Mouse (Mus musculus) bone marrow macrophage, adult 2 months (primary cell): Measurements from ENCODE around the gene Nsun7. TPM values are rescaled to one million over a fixed set of nuclear protein-coding genes. Genes with fewer than 3 reads are reported as not detected.
"Not testable (repeated sequence)": the region's sequence is repeated elsewhere in the genome, so short reads cannot be mapped to it uniquely, and the experiment has no call there.

ENCODE experiments used
- H3K27ac ChIP-seq: 2 replicates; pipeline ENCODE4 v1.5.1; 2012; ENCODE audit warnings: low read depth, low read length; ENCODE audit not compliant: insufficient read depth
- H3K4me1 ChIP-seq: 2 replicates; pipeline ENCODE4 v1.6.1; 2012; ENCODE audit warnings: low read length; ENCODE audit not compliant: control insufficient read depth, insufficient read depth
- H3K4me3 ChIP-seq: 2 replicates; pipeline ENCODE4 v1.5.1; 2012; ENCODE audit warnings: mild to moderate bottlenecking, low read length, moderate library complexity; ENCODE audit not compliant: insufficient read depth
- CTCF ChIP-seq: IDR thresholded peaks from 2 replicates; pipeline ENCODE4 v1.5.1; 2012; ENCODE audit warnings: low read depth, mild to moderate bottlenecking, low read length, moderate library complexity
- POLR2A ChIP-seq: IDR thresholded peaks from 2 replicates; pipeline ENCODE4 v1.6.1; 2012; ENCODE audit warnings: mild to moderate bottlenecking, low read depth, low read length, borderline replicate concordance
- polyA plus RNA-seq: library from polyadenylated mRNA; stranded (reverse); fragments of >200 nt; gene quantifications from 2 replicates; pipeline ENCODE4 v1.2.4, GENCODE M21; 2012; ENCODE audit not compliant: missing spikeins, insufficient read depth, insufficient read length

Gene Nsun7
- polyA plus RNA-seq, 1 experiment: not detected

DNA sequence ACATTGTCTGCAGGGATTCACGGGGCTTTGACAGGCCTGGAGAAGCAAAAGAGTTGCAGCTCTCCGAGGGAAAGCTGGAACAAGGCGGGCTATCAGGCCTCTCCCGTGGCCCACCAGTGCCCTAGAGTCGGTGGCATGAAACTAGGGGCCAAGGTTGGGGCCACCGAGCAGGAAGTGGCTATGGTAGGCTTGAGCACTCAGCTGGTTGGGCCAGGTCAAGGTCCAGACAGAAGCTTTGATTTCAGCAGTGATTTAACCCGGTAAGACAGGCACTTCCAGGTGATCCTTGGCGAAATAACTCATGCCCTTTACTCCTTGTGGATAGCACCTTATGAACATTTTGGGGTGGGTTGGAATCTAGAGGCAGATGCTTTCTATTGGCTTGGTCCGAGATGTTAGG lies 16.2 kb upstream of the Nsun7 start:
- Histone ChIP-seq H3K4me3 (no peak overlapping the region), H3K27ac (no peak overlapping the region), H3K4me1 (peaks cover 6% of the 10 kb centered on the region)
- no peak for TF ChIP-seq CTCF
- TF ChIP-seq POLR2A: no peak

DNA sequence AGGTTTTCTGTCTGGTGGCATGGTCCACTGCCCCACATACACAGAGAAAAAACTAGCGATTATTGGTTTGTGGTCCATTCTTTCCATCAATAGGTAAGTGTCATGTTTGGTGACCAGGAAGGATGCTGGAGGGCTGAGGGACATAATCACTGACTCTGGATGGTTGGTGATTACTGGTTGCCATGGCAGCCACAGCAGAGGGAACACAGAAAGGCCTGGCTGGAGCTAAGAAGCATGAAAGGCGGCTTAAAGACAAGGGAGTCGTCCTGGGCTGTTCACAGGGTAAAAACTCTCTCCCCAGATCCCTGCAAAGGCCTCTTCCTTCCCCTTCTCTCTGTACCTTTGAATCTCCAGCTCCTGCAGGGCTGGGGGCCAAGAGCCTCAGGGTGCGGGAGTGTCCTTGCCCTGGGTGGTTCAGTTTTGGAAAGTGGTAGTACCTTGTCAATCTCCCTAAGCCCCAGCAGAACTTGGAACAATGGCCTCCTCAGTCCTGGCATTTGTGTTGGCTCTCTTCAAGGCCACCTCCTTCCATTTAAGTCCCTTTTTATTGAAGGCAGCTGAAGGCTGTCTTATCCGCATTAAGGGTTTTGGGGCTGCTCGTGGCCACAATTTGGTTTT lies 15.5 kb upstream of the Nsun7 start:
- no peak for TF ChIP-seq CTCF
- TF ChIP-seq POLR2A: no peak
- Histone ChIP-seq H3K4me3 (no peak overlapping the region), H3K27ac (no peak overlapping the region), H3K4me1 (peaks cover 6% of the 10 kb centered on the region)

DNA sequence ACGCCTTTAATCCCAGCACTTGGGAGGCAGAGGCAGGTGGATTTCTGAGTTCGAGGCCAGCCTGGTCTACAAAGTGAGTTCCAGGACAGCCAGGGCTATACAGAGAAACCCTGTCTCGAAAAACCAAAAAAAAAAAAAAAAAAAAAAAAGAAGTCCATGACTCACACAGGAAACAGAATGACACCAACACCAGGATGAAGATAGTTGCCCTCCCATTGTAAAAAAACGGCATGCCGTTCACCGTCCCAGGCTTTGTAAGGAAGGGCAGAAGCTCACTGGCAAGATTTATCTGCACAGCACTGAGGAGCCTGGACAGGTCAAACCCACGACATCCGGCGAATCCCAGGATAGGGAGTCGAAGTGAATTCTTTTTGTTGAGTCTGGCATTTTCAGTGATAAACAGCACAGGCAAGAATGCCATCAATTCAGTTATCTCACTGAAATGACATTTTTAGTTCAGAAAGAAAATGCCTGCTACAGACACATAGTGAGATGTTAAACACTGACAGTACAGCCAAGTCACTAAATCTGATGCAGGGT lies 13.7 kb upstream of the Nsun7 start:
- peaks cover 6% of the 10 kb centered on the region for H3K4me1 ChIP-seq
- H3K4me3 ChIP-seq: 0 out of 2 replicates have a peak overlapping the region, but pooled peaks have one; percentile 6
- no peak for TF ChIP-seq POLR2A
- TF ChIP-seq CTCF: no peak
- peak overlapping the region; percentile 3; the same call in 1 of the 2 replicates for H3K27ac ChIP-seq

DNA sequence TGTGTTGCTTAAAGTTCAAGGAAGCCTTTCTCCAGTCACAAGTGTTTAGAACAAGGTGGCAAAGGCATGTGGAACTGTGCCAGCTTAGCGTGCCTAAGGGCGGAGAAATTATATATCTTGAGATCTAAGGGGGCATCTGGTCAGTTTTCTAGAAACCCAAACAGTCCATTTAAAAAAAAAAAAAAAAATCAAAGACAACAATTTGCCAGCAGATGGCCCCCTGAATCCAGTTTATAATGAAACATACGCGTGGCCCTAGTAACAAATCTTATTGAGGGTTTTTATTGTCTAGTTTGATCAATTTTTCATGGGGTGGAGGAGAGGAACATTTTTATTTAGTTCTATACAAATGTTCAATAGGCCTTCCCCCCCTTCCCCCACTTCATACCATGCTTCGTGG lies 6.5 kb upstream of the Nsun7 start:
- TF ChIP-seq CTCF: no peak
- no peak overlapping the region for H3K27ac ChIP-seq
- H3K4me3 ChIP-seq: no peak overlapping the region
- no peaks in the 10 kb centered on the region for H3K4me1 ChIP-seq

DNA sequence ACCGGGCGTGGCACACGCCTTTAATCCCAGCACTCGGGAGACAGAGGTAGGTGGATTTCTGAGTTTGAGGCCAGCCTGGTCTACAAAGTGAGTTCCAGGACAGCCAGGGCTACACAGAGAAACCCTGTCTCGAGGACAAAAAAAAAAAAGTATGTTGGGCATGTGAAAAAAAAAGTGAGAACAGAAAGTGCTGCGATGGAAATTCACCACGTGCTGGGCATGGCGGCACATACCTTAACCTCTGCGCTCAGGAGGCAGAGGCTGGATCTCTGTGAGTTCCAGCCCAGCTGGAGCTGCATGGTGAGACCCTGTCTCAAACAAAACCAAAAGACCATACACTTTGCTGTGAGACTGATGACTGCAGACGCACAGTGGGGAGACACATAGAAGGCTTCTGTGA lies 4.7 kb upstream of the Nsun7 start:
- no peak overlapping the region for H3K27ac ChIP-seq
- H3K4me1 ChIP-seq: no peaks in the 10 kb centered on the region; the same call in 1 of the 2 replicates
- TF ChIP-seq CTCF (no peak), POLR2A (no peak)
- no peak overlapping the region for H3K4me3 ChIP-seq

GRCm38 (mm10) chr5:66259000-66259399 lies 697 bp upstream of the Nsun7 start:
- no peaks in the 10 kb centered on the region; the same call in 1 of the 2 replicates for H3K4me1 ChIP-seq
- H3K4me3 ChIP-seq: no peak overlapping the region
- no peak overlapping the region for H3K27ac ChIP-seq
- no peak for TF ChIP-seq CTCF
- TF ChIP-seq POLR2A: no peak

- not testable (repeated sequence) for H3K27ac ChIP-seq, H3K4me1 ChIP-seq
- H3K4me3 ChIP-seq: peak overlapping the region; percentile 64
These were observed 304 bp upstream of the Nsun7 start for GRCm38 (mm10) chr5:66259431-66259755.

DNA sequence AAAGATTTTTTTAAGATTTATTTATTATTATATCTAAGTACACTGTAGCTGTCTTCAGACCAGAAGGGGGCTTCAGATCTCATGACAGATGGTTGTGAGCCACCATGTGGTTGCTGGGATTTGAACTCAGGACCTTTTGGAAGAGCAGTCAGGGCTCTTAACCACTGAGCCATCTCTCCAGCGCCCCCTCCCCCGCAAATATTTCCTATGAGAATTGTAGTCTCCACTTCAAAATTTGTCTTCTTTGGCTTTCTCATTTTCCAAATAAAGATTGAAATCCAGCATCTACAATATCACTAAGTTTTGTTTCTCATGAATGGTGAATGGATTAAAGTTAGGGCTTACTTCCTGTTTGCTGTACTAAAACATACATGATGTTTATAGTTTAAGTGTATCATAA lies 2.8 kb downstream of the Nsun7 start:
- Histone ChIP-seq H3K4me3 (no peak overlapping the region), H3K4me1 (peaks cover 4% of the 10 kb centered on the region), H3K27ac (no peak overlapping the region)
- TF ChIP-seq CTCF: no peak
- TF ChIP-seq POLR2A: no peak

DNA sequence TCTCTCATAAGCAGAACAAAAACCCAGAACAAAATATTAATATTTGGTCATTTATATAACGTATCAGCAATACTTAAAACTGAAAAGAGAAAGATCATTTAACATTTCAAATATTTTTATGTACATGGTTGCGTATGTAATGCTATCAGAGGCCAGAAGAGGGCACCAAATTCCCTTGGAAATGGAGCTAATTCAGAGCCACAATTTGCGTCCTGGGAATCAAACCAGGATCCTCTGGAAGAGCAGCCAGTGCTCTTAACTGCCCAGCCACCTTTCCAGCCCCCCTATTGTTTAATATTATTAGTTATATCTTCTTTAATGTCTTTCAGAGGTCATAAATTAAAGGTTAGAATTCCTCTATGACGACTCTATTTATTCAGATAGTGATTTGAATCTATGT lies 3.7 kb downstream of the Nsun7 start:
- Histone ChIP-seq H3K4me3 (no peak overlapping the region), H3K27ac (no peak overlapping the region), H3K4me1 (peaks cover 5% of the 10 kb centered on the region)
- TF ChIP-seq POLR2A (no peak), CTCF (peak; percentile 66)

- no peak overlapping the region; the same call in 1 of the 2 replicates for H3K27ac ChIP-seq
- peaks cover 24% of the 10 kb centered on the region for H3K4me1 ChIP-seq
- no peak overlapping the region for H3K4me3 ChIP-seq
- TF ChIP-seq CTCF (no peak), POLR2A (no peak)
These were observed 9.9 kb downstream of the Nsun7 start for GRCm38 (mm10) chr5:66269616-66270015.

- Histone ChIP-seq H3K27ac (no peak overlapping the region), H3K4me3 (no peak overlapping the region), H3K4me1 (peaks cover 24% of the 10 kb centered on the region)
- TF ChIP-seq CTCF: no peak
These were observed 11.4 kb downstream of the Nsun7 start for GRCm38 (mm10) chr5:66271141-66271540.

DNA sequence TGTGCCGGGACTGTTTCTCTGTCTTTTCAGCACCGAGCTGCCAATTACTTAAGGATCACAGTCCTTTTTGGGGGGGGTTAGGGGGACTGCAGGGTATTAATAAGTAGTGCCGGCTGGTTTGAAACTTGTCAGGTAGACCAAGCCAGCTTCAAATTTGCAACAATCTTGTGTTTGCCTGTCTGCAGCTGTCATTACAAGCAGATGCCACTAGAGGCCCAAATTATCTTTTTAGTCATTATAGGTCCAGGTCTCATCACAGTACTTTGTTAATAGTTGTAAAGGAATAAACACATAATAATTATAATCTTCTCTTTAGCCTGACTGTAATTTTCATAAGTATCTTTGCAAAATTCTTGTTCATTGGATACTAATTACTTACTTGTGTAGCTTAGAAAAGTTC lies 14.7 kb downstream of the Nsun7 start:
- H3K4me1 ChIP-seq: peaks cover 18% of the 10 kb centered on the region
- H3K4me3 ChIP-seq: no peak overlapping the region
- no peak overlapping the region for H3K27ac ChIP-seq
- no peak for TF ChIP-seq CTCF
- no peak for TF ChIP-seq POLR2A
